Mouse (Mus musculus) WW6 (cell line): ENCODE measurements around the gene Gm29049.
"Not testable (repeated sequence)": the region's sequence is repeated elsewhere in the genome, so short reads cannot be mapped to it uniquely, and the experiment has no call there.

Experiments
- DNase-seq: peaks from one replicate; pipeline ENCODE4 v3.0.0-alpha.2; 2013; ENCODE audit warnings: low read depth, low spot score

The Gm29049 gene

GRCm38 (mm10) chrY:7997068-7997467, at the start of gene Gm29049:
Gene Gm29049 (minus strand): TSS chrY:7997168.
- DNase-seq, result not testable (repeated sequence)
